Mouse (Mus musculus) adrenal gland, adult 10 weeks (tissue): Measurements from ENCODE around the gene Rhox8. TPM values are rescaled to one million over a fixed set of nuclear protein-coding genes. Genes with fewer than 3 reads are reported as not detected.

Experiments
- polyA plus RNA-seq: library from polyadenylated mRNA; stranded (reverse); fragments of 350-450 nt; fragmentation: Illumina TruSeq; extraction: RNeasy Lipid Tissue Mini Kit (QIAGEN cat#74804); gene quantifications from one replicate; pipeline ENCODE4 v1.2.3, GENCODE M21; 2014; ENCODE audit warnings: low read depth, low replicate concordance

The Rhox8 gene
- polyA plus RNA-seq: not detected

GRCm38 (mm10) chrX:37878844-37879243 is at the start of gene Rhox8:
Gene Rhox8 (minus strand): TSS chrX:37878944.

GRCm38 (mm10) chrX:37901670-37902069 is 22.9 kb upstream of the Rhox8 start, which contains the start of gene Rhox9:
Gene Rhox9 (minus strand): TSS chrX:37901770.

GRCm38 (mm10) chrX:37897132-37897531 is 18.4 kb upstream of the Rhox8 start, which contains the start of gene Rhox7b:
Gene Rhox7b (minus strand): TSS chrX:37897232.

GRCm38 (mm10) chrX:37831386-37831785 is 47.4 kb downstream of the Rhox8 start, which contains the start of gene Rhox7a:
Gene Rhox7a (plus strand): TSS chrX:37831686.

GRCm38 (mm10) chrX:37826610-37827009 is 52.1 kb downstream of the Rhox8 start, which contains the start of gene Rhox6:
Gene Rhox6 (plus strand): TSS chrX:37826910.

Other genes with a start within 250 kb of the Rhox8 start
- not detected for gene Rhox2g, start 235.5 kb downstream of the Rhox8 start, polyA plus RNA-seq
- gene Rhox4g, start 227.6 kb downstream of the Rhox8 start, polyA plus RNA-seq: not detected
- gene Rhox3h, start 210.2 kb downstream of the Rhox8 start, polyA plus RNA-seq: not detected
- gene Rhox2h, start 205.7 kb downstream of the Rhox8 start, polyA plus RNA-seq: not detected
- gene Rhox5, start 74.1 kb downstream of the Rhox8 start, polyA plus RNA-seq: not detected
- not detected for gene Rhox6, start 52.0 kb downstream of the Rhox8 start, polyA plus RNA-seq
- gene Rhox7a, start 47.3 kb downstream of the Rhox8 start, polyA plus RNA-seq: not detected
- gene Rhox7b, start 18.3 kb upstream of the Rhox8 start, polyA plus RNA-seq: not detected
- not detected for gene Rhox9, start 22.8 kb upstream of the Rhox8 start, polyA plus RNA-seq
- gene Btg1-ps1, start 139.9 kb upstream of the Rhox8 start, polyA plus RNA-seq: not detected
- gene Btg1-ps2, start 164.2 kb upstream of the Rhox8 start, polyA plus RNA-seq: not detected
- not detected for gene Rhox10, start 187.5 kb upstream of the Rhox8 start, polyA plus RNA-seq
- not detected for gene Rhox11, start 206.2 kb upstream of the Rhox8 start, polyA plus RNA-seq
- not detected for gene Rhox12, start 232.0 kb upstream of the Rhox8 start, polyA plus RNA-seq
- not detected for gene Rhox13, start 242.3 kb upstream of the Rhox8 start, polyA plus RNA-seq